Mouse (Mus musculus) liver, postnatal 0 days (tissue): Measurements from ENCODE around the gene Bcl2.

Source experiments
- CTCF ChIP-seq: sonication (generic); IDR thresholded peaks from 2 replicates; pipeline ENCODE4 v1.5.1; 2016; ENCODE audit warnings: antibody characterized with exemption, low read depth
- EP300 ChIP-seq: IDR thresholded peaks from 2 replicates; pipeline ENCODE4 v1.6.1; 2016; ENCODE audit warnings: antibody characterized with exemption, low read depth, mild to moderate bottlenecking

DNA sequence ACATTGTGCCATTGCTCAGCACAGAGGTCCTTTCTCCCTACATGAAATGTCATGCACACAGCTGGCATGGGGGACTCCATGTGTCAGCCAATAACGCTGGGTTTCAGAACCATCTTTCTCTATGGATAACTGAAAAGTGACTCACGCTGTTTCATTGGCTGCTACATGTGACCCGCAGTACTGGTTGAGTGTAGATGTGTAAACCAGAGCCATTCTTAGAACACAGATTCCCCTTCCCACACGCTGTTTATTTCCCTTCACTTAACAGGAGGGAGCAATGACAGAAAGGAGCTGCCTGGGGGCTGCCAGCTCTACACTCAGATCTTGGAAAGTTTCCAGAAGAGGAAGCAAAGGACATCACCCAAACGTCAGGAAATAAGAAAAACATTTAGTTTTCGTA lies 143.7 kb downstream of the Bcl2 start:
- TF ChIP-seq EP300 = no peak
- no peak for TF ChIP-seq CTCF
